Mouse (Mus musculus) ES-E14 (cell line): ENCODE data around the gene Grin2b. TPM values are rescaled to one million over a fixed set of nuclear protein-coding genes. Genes with fewer than 3 reads are reported as not detected.
A peak's percentile ranks its signal among the peaks of the same experiment; 100 is the strongest.

ENCODE experiments used
- DNase-seq: peaks from one replicate; pipeline ENCODE4 v3.0.0-alpha.2; 2013; ENCODE audit warnings: low read depth, low spot score
- H3K27ac ChIP-seq: 2 replicates; pipeline ENCODE4 v1.5.1; 2012; ENCODE audit warnings: low read depth, mild to moderate bottlenecking, low read length, moderate library complexity, mixed read lengths; ENCODE audit not compliant: poor library complexity, insufficient read depth, severe bottlenecking
- H3K36me3 ChIP-seq: 2 replicates; pipeline ENCODE4 v1.6.1; 2012; ENCODE audit warnings: mild to moderate bottlenecking, low read length, moderate library complexity, mixed read lengths; ENCODE audit not compliant: control insufficient read depth, poor library complexity, insufficient read depth, severe bottlenecking
- H3K4me1 ChIP-seq, 2 experiments: fragments of 150-350 bp in 1 of 2; sonication (generic) in 1 of 2; 2 replicates each; pipeline ENCODE4 v1.6.1; 2012; ENCODE audit warnings: low read length in 2 of 2, mild to moderate bottlenecking in 1 of 2, mixed read lengths in 1 of 2; ENCODE audit not compliant: control insufficient read depth in 2 of 2, insufficient read depth in 2 of 2, poor library complexity in 1 of 2
- H3K4me3 ChIP-seq, 2 experiments: fragments of 150-350 bp in 1 of 2; sonication (generic) in 1 of 2; 2 replicates each; pipeline ENCODE4 v1.5.1; 2012; ENCODE audit warnings: low read length in 2 of 2, low read depth in 1 of 2, mild to moderate bottlenecking in 1 of 2, mixed read lengths in 1 of 2; ENCODE audit not compliant: insufficient read depth in 1 of 2, poor library complexity in 1 of 2, severe bottlenecking in 1 of 2
- H3K9ac ChIP-seq: 2 replicates; pipeline ENCODE4 v1.6.1; 2012; ENCODE audit warnings: low read depth, mild to moderate bottlenecking, low read length, mixed read lengths; ENCODE audit not compliant: poor library complexity, insufficient read depth, severe bottlenecking
- H3K9me3 ChIP-seq: fragments of 150-350 bp; sonication (generic); 2 replicates; pipeline ENCODE4 v1.6.1; 2012; ENCODE audit warnings: low read depth, mild to moderate bottlenecking, low read length; ENCODE audit not compliant: control insufficient read depth, insufficient read depth
- CHD2 ChIP-seq: IDR thresholded peaks from 2 replicates; pipeline ENCODE4 v1.6.1; 2014; ENCODE audit warnings: mild to moderate bottlenecking, low read depth, low read length, inconsistent platforms
- HCFC1 ChIP-seq: IDR thresholded peaks from 2 replicates; pipeline ENCODE4 v1.6.1; 2012; ENCODE audit warnings: low read length, inconsistent platforms, borderline replicate concordance; ENCODE audit not compliant: insufficient read depth
- MAFK ChIP-seq: IDR thresholded peaks from 2 replicates; pipeline ENCODE4 v1.6.1; 2014; ENCODE audit warnings: mild to moderate bottlenecking, low read depth, low read length, inconsistent platforms; ENCODE audit not compliant: insufficient read depth
- ZC3H11A ChIP-seq: IDR thresholded peaks from 2 replicates; pipeline ENCODE4 v1.6.1; 2012; ENCODE audit warnings: low read depth, mild to moderate bottlenecking, inconsistent platforms, low read length, borderline replicate concordance
- ZNF384 ChIP-seq: IDR thresholded peaks from 2 replicates; pipeline ENCODE4 v1.6.1; 2012; ENCODE audit warnings: low read depth, low read length, inconsistent platforms
- in situ Hi-C, 2 experiments: fragments of 600-800 bp; cut with MboI; formaldehyde crosslinking; loops; one replicate each; pipeline ENCODE4 v1.15.1; 2025; ENCODE audit warnings: low sequenced_read_pairs in 2 of 2, inconsistent platforms in 1 of 2; ENCODE audit not compliant: unreplicated experiment in 2 of 2
- total RNA-seq: library from RNA; depleted of rRNA; stranded (reverse); fragments of 300-350 nt; gene quantifications from 2 replicates; pipeline ENCODE4 v1.2.3, GENCODE M21; 2012; rRNA removed

Grin2b gene
- total RNA-seq, 1 experiment = 1.2 TPM

DNA sequence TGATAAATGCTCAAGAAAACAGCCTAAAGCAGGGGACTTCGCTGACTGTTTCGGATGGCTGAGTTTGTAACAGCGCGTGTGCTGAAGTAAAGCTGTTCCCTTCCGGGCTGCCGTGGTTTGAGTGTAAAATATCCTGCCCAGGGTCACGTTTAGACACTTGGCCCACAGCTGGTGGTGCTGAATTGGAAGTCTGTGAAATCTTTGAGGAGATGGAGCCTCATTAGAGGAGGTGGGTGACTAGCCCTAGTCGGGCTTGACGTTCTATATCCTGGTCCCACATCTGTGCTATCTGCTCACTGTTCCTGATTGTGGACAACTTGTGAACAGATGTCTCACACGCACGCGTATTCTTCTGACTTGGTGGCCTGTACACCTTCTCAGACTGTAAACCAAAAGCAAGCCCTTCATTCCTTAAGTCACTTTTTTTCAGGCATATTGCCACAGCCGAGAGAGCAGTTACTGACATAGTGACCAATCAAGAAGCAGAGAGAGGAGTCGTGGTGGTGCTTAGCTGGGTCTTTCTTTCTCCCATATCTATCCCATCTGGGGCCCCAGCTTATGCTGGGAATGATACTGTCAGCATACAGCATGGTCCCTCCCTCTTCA lies 493.1 kb downstream of the Grin2b start:
- Histone ChIP-seq H3K36me3 (no peaks in the 10 kb centered on the region), H3K9me3 (no peaks in the 10 kb centered on the region), H3K4me3 (no peak overlapping the region), H3K27ac (peak overlapping the region; percentile 92), H3K9ac (peak overlapping the region; percentile 38; the same call in 1 of the 2 replicates), H3K4me1 (peaks cover 12 to 14% of the 10 kb centered on the region in 2 experiments)
- in situ Hi-C loops = no loop called here
- no peak for DNase-seq
- TF ChIP-seq CHD2 = no peak
- no peak for TF ChIP-seq ZC3H11A
- TF ChIP-seq MAFK = no peak
- TF ChIP-seq HCFC1 = no peak
- no peak for TF ChIP-seq ZNF384

GRCm38 (mm10) chr6:135674380-135674779 lies 498.9 kb downstream of the Grin2b start:
- in situ Hi-C loops = no loop called here
- Histone ChIP-seq H3K4me3 (no peak overlapping the region), H3K4me1 (no peaks in the 10 kb centered on the region), H3K9ac (no peak overlapping the region), H3K9me3 (no peaks in the 10 kb centered on the region), H3K36me3 (no peaks in the 10 kb centered on the region), H3K27ac (no peak overlapping the region)
- TF ChIP-seq ZC3H11A (no peak), MAFK (no peak), HCFC1 (no peak), ZNF384 (no peak), CHD2 (no peak)
- no peak for DNase-seq

DNA sequence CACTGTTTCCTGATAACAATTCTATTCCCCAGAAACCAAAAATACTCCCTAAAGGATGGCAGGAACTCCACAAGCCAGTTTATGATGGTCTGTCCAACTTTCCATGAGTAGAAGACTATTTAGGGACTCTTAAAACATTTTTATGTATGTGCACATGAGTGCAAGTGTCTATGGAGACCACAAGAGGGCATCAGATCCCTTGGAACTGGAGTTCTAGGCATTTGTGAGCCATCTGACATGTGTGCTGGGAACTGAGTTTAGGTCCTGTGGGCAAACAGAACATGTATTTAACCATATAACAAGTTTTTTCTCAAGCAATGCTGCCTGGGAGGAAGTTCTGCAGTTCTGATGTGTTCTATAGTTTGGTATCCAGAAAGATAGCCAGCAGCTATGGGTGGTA lies 501.3 kb downstream of the Grin2b start:
- H3K27ac ChIP-seq = no peak overlapping the region
- H3K9me3 ChIP-seq = no peaks in the 10 kb centered on the region
- H3K4me1 ChIP-seq = no peaks in the 10 kb centered on the region
- in situ Hi-C loops = no loop called here
- no peaks in the 10 kb centered on the region for H3K36me3 ChIP-seq
- no peak for TF ChIP-seq CHD2
- TF ChIP-seq ZC3H11A = peak; percentile 86
- no peak for DNase-seq
- no peak overlapping the region for H3K9ac ChIP-seq
- no peak overlapping the region for H3K4me3 ChIP-seq

Other genes with a start within 250 kb of the Grin2b start
- gene Gm8994, start 154.0 kb upstream of the Grin2b start, total RNA-seq = 37.0 and 52.4 TPM in 2 replicates
- 0.36 TPM in 1 of 2 replicates, not detected in the other for gene E330021D16Rik, start 242.1 kb upstream of the Grin2b start, total RNA-seq